Mouse (Mus musculus): ENCODE data around the gene Shank3. TPM values are rescaled to one million over a fixed set of nuclear protein-coding genes. Genes with fewer than 3 reads are reported as not detected.

The Shank3 gene
- total RNA-seq (2021) = 10 to 100 TPM; 78.7 to 83.9 TPM
- long read RNA-seq, experiment 1, partial matches to known transcripts = 3 of 26 reads
- long read RNA-seq, experiment 1, other reads (novel, unspliced or antisense) = 23 of 26 reads
- long read RNA-seq, experiment 2, partial matches to known transcripts = 10 of 11 reads
- long read RNA-seq, experiment 2, other reads (novel, unspliced or antisense) = 1 of 11 reads

GRCm38 (mm10) chr15:89498961-89499688 lies at the start of gene Shank3:
TSS of gene Shank3 (plus strand) at chr15:89499623.
- intact Hi-C loops (cut with DNase I) = loop anchor here (2.0 kb wide), 1 partner anchor 22 kb away; the partner anchor contains the start of gene Arsa
- DNase-seq = peak in 1 of 2 experiments; percentile 48

DNA sequence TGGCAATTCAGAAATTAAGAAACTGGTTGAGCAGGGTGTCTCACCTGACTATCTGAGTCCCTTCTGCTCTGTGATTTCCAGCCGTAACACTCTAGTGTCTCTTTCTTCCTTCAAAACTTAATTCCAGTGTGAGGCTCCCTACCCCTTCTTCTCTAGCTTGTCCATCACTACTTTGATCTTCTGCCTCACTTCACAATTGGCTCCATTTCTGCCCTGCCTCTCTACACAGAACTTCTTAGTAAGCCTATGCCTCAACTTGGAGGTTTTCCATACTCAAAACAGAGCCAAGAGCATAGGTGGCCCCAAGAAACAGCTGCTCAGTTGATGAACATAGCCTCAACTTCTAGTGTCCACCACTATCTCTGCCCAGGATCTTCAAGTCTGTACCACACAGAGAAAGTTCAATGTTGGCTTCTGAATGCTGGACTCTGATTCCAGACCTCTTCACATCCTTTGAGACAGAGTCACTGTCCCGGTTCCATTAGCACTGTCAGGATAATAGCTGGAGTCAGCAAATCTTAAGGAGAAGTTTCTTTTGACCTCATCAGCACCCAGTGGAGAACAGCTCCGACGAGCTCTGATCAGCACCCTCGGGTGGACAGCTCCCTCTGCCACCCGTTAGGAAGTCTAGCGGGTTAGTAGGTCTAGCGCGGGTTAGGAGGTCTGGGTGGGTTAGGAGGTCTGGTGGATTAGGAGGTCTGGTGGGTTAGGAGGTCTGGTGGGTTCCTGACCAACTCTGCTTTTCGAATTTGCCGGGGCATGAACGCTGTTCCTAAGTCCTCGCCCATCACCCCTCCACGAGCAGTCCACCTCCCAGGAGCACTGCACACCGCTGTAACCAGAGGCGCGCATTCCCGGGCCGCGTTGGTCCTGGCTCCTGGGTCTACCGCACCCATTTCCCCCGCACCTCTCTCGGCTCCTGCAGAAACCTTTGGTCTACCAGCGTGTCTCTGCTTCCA lies 46.2 kb upstream of the Shank3 start:
- intact Hi-C loops (cut with DNase I) = no loop called here
- DNase-seq = peak; percentile 77 to 85

DNA sequence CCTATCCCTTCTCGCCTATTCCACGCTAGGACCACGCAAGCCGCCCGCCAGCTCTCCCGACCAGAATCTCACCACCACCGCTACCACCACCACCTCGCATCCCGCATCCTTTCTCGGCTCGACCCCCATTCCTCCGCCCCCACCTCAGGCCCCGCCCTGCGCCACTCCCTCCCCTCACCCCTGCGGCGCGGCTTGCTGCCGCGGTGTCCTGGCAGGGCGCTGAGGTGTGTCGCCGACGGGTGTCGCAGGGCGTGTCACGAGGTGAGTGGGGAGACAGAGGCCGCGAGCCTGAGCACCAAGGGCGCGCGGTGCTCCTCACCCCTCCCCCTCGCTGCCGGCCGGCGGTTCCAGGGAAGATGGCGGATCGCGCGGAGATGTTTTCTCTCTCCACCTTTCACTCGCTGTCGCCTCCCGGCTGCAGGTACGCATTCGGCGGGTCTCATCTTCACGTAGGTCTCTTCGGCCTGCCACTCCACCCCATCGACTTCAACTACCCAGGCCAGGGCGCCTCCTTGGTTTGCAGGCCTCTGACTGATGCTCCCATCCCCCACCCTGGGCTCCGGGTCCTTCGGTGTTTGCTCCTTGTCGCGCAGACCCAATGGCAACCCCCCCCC lies 45.5 kb upstream of the Shank3 start, which contains the start of gene Mapk8ip2:
Gene Mapk8ip2 (plus strand): TSS at position 49 of the 614 bp plus-strand sequence.
- no peak for DNase-seq
- intact Hi-C loops (cut with DNase I) = no loop called here

- intact Hi-C loops (cut with DNase I) = no loop called here
Measured at GRCm38 (mm10) chr15:89454857-89455256, 44.6 kb upstream of the Shank3 start.

GRCm38 (mm10) chr15:89455642-89456041 lies 43.8 kb upstream of the Shank3 start:
- no peak for DNase-seq
- intact Hi-C loops (cut with DNase I) = no loop called here

More at GRCm38 (mm10) chr15:89454857-89455256, 44.6 kb upstream of the Shank3 start:
- DNase-seq = no peak

DNA sequence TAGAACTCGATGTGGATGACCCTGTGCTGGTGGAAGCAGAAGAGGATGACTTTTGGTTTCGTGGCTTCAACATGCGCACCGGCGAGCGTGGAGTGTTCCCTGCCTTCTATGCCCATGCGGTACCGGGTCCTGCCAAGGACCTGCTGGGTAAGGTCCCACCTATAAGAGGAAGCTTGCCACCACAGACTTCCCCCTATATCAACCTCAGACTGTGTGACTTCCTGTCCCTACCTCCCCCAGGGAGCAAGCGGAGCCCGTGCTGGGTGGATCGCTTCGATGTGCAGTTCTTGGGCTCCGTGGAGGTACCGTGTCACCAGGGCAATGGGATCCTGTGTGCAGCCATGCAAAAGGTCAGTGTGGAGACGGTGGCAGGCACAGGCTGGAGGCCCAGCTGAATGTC lies 40.5 kb upstream of the Shank3 start:
- no peak for DNase-seq
- intact Hi-C loops (cut with DNase I) = no loop called here

DNA sequence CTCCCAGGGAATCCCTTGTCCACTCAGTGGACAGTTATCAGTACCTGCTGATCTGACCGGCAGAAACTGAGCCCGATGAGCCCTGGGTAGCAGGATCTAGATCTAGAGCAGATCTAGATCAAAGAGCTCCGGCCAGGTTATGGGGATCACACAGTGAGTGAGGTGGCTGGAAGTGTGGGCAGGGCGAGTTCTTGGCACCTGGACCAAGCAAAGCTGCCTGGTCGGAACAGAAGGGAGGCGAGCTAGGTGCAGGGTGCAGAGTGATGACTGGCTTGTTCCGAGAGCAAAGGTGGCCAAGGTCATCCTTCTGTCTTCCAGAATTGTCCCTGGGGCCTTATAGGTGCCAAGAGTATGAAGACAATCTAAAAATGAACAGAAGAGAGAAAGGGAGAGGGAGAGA lies 39.6 kb upstream of the Shank3 start:
- DNase-seq = no peak
- intact Hi-C loops (cut with DNase I) = no loop called here

- no peak for DNase-seq
- intact Hi-C loops (cut with DNase I) = no loop called here
Measured at GRCm38 (mm10) chr15:89460298-89460697, 39.1 kb upstream of the Shank3 start.

DNA sequence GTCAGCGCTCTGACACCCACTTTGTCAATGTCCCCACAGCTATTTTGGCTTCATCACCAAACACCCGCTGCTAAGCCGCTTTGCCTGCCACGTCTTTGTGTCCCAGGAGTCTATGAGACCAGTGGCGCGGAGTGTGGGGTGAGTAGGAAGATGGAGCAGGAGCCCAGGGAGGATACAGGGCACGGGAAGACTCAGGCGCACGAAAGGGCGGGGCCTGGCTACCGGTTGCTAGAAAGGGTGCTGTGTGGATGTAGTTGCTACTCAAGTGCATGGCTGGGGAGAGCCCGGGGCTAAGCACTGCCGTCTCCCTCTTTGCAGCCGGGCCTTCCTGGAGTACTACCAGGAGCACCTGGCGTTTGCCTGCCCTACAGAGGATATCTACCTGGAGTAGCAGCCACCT lies 38.1 kb upstream of the Shank3 start:
- intact Hi-C loops (cut with DNase I) = no loop called here
- no peak for DNase-seq

DNA sequence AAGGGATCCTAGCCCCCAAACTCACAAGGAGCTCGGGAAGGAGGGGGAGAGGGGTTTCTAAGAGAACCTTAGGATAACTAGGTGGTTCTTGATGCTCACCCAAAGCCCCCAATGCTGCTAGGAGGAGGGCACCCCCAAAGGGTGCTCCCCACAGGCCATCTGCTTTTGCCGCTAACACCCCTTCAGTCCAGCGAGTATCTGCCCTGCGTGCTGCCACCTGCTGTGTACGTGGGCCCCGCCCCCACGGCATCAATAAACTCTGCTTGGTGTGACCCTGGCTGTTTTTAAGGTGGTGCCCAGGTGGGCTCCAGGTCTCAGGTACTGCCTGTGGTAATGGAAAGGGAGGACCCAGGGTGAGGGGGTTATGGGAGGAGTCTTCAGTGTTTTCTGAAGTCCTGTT lies 37.2 kb upstream of the Shank3 start:
- intact Hi-C loops (cut with DNase I) = no loop called here
- no peak for DNase-seq

DNA sequence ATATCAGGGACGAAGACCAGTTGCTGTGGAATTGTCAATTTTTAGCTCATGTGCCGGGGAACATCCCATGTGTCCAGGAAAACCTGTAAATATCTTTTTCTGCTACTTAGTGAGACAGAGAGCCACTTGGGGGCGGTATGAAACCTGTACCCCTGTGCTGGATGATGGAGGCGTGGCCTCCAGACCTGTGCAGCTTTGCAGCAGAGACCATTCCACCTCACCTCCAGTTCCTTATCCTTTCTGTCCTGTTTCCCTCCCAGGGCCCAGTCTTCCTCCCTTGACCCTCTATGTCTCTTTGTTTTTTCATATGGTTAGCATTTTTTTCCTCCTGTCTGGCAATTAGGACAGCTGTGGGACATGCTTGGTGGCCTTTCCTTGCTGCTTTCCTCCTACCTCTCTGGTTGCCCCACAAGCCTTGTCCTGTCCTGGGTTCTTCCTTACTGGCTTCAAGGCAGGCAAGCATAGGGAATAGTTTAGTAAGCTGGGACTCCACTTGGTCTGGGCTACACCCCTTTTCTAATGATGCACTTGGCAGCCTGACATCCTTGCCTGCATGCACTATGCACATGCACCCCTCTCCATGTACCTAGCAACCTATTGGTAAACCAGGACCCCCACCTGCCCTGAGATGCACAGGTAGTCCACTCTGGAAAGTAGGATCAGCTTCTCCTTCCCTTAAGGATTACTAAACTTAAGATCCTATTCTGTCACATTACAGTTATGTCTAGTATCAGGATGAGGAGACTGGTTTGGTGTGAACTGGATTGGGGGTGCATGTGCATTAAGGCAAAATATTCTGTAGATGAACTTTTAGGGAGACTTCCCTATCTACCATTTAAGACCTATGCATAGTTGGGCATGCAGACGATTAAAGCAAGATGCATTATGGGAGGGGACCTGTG lies 35.8 kb upstream of the Shank3 start:
- peak in 1 of 2 experiments; percentile 41 for DNase-seq
- intact Hi-C loops (cut with DNase I) = no loop called here

DNA sequence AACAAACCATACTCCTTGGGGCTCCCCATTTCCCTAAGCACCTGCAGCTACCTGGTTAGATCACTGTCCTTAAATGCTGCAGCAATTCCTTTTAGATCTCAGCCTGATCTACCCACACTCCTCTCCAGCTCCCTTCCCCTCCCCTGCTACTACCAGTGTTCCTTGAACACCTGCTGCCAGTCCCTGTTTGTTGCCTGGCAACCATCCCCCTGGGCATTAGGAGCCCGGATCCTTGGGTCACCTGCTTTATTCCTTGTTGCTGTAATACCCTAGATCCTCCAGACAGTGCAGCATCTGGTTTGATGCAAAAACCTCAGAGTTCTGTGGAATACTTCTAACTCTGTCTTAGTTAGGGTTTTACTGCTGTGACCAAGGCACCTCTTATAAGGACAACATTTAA lies 34.4 kb upstream of the Shank3 start:
- intact Hi-C loops (cut with DNase I) = loop anchor here (5.0 kb wide), 1 partner anchor 88 kb away; the partner anchor contains the start of genes Odf3b and Tymp
- DNase-seq = no peak

DNA sequence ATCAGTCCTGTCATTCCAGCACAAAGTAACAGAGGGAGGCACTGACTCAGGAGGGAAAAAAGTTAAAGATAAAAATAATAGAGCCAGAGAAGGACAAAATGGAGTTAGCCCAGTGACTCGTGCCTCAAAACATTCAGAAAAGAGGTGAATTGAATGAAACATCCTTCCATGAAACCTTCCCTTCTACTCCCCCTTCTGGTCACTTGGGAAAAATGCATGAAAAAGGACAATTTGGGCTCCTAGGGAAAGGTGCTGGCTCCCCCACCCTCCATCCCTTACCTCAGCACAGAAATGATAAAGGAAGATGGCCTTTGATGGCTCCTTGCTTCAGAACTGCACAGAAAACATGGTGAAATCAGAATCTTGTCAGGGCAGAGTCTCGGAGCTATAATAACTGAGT lies 30.8 kb upstream of the Shank3 start:
- DNase-seq = no peak
- intact Hi-C loops (cut with DNase I) = loop anchor here (5.0 kb wide), 1 partner anchor 91 kb away; the partner anchor contains the start of genes Odf3b and Tymp

DNA sequence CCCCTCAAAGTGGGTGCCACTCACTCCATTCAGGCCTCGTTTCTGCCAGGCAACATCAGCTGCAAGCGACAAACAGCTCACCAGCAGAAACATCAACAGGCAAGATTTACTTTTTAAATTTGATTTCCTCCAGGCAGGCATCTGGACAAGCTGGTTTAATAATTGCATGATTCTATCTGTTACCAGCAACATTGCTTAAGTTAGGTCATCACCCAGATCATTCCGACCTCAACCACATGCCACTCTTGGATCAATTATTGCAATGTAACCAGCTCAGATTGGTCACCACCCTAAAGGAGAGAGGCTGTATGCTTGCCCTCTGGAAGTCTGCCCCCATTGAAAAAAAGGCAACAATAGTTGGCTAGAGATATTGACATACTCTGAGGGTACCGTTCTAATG lies 27.9 kb upstream of the Shank3 start:
- intact Hi-C loops (cut with DNase I) = no loop called here
- DNase-seq = no peak

DNA sequence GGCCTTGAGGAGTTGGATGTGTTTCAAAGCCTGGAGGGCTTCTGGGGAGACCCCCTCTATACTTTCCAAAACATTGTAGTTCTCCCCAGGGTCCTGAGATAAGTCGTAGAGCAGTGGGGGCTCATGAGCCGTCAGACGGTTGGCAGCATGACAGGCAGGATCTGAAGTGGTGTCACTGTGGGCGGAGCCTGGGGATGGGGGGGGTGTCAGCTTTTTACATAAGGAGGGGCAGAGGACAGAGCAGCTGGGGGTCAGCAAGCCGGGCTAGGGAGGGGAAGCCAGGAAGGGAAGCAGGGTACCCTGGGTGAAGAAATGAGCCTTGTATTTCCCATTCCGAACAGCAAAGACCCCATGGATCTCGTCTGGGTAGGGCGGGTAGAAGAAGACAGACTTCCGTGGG lies 26.1 kb upstream of the Shank3 start:
- intact Hi-C loops (cut with DNase I) = loop anchor here (2.0 kb wide), 1 partner anchor 31 kb away; no protein-coding TSS in a partner anchor
- DNase-seq = no peak

DNA sequence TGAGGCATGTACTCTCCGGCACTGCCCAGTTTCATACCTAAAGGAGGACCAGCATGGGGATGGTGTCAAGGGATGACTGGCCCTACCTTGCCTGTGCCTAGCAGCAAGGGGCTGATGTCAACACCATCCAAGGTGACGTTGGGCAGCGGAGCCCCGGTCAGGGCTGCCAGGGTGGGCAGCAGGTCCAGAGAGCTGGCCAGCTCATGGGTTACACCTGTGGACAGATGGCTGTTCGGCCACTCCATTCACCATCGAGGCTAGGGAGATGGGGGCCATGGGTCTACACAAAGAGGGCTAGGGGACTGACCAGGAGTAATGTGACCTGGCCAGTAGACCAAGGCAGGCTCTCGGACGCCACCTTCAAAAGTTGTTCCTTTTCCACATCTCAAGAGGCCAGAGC lies 25.5 kb upstream of the Shank3 start:
- intact Hi-C loops (cut with DNase I) = loop anchor here (2.0 kb wide), 1 partner anchor 31 kb away; no protein-coding TSS in a partner anchor
- no peak for DNase-seq

DNA sequence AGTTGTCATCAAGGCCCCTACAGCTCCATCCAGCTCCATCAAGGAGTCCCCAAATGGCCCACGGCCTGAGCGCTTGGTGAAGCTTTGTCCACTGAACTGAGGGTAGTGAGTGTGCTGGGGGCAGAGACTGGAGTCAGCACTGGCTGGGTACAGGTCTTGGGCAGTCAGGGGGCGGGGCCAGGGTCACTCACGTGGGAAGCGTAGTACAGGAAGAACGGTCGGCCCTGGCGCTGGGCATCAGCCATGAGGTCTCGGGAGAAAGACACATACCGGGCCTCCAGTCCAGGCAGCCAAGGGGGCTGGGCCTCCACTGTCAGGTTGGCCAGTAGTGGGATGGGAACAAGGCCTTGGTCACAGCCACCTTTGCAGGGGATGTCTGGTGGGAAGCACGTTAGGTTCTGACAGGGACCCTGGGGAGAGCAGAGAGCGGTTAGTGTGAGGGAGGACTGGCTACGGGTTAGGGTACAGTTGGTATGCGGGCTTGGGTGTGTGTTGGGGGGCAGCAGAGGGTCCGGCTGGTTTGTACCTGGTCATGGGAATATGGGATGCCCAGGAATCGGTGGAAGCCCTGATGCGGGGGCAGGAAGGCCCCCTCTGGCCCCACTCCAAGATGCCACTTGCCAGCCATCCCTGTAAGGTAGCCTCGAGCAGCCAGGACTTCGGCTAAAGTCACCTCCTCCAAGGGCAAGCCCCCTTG lies 24.7 kb upstream of the Shank3 start:
- no peak for DNase-seq

DNA sequence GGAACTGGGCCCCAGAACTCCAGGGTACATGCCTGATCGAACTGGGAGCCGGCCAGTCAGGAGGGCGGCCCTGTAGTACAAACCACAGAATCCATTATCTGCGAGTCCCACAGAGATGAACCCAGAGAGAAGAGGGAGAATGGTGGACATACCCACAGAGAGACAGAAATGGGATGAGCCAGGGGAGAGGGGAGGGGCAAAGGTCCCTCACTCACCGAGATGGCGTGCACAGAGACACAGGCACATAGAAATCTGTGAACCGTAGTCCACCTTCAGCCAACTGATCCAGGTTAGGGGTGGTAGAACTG lies 24.2 kb upstream of the Shank3 start:
- intact Hi-C loops (cut with DNase I) = no loop called here
- DNase-seq = no peak

More for the DNA sequence above, 24.7 kb upstream of the Shank3 start:
- intact Hi-C loops (cut with DNase I) = no loop called here

Measured in heart, postnatal 14 days (tissue).